ENCODE assay signal across 15 mouse cellular contexts in genomic region chr6:41734719-41735470, GRCm38 (mm10).
"Had no signal": no experiment of that assay in that cellular context is flagged by ENCODE, and none has a peak within 500 bp of the region (broad histone marks: within the 10 kb centered on the region; RNA-seq: fewer than 3 reads in every experiment).

No protein-coding gene starts in this region.

- ATAC-seq: hindbrain, embryonic 16.5 days; inflammation-experienced regulatory T-cells, adult 6 months; intestine, embryonic 15.5 days had no signal

- DNase-seq: gastrocnemius, postnatal 14 days; gastrocnemius, postnatal 36 days; heart, adult 18-20 months; heart, postnatal 10 days; heart, postnatal 4 days; kidney, adult 18-20 months; kidney, adult 8-10 months; kidney, postnatal 10 days; kidney, postnatal 25 days; kidney, postnatal 4 days; liver; liver, embryonic 13.5 days had no signal
